Mouse (Mus musculus) liver, postnatal 0 days (tissue): ENCODE measurements around the gene Angptl7. TPM values are rescaled to one million over a fixed set of nuclear protein-coding genes. Genes with fewer than 3 reads are reported as not detected.

Source experiments
- ATAC-seq: fragments of 200-750 bp; cut with Nextera tagmentation; 2 replicates; pipeline ENCODE4 v1.8.0; 2017; ENCODE audit warnings: mild to moderate bottlenecking, moderate library complexity
- DNase-seq: peaks from one replicate; pipeline ENCODE4 v3.0.0-alpha.2; 2016
- H3K27ac ChIP-seq: fragments of 300-500 bp; sonication (generic); 2 replicates; pipeline ENCODE4 v1.5.1; 2014; ENCODE audit warnings: antibody characterized with exemption, moderate library complexity, mild to moderate bottlenecking, low read depth
- H3K27me3 ChIP-seq: fragments of 300-500 bp; sonication (generic); 2 replicates; pipeline ENCODE4 v1.6.1; 2014; ENCODE audit warnings: low read length, control low read depth, mixed read lengths; ENCODE audit not compliant: insufficient read depth
- H3K36me3 ChIP-seq: fragments of 300-500 bp; sonication (generic); replicated peaks from 2 replicates; pipeline ENCODE4 v1.6.1; 2014; ENCODE audit warnings: mild to moderate bottlenecking, control low read depth, low read length, moderate library complexity, mixed read lengths; ENCODE audit not compliant: insufficient read depth
- H3K4me1 ChIP-seq: fragments of 300-500 bp; sonication (generic); 2 replicates; pipeline ENCODE4 v1.6.1; 2014; ENCODE audit warnings: antibody characterized with exemption, mild to moderate bottlenecking, control low read depth; ENCODE audit not compliant: insufficient read depth
- H3K4me2 ChIP-seq: fragments of 300-500 bp; sonication (generic); 2 replicates; pipeline ENCODE4 v1.6.1; 2014; ENCODE audit warnings: low read depth, mild to moderate bottlenecking, low read length, moderate library complexity, mixed read lengths
- H3K4me3 ChIP-seq: fragments of 300-500 bp; sonication (generic); 2 replicates; pipeline ENCODE4 v1.5.1; 2014; ENCODE audit warnings: low read depth, low read length
- H3K9ac ChIP-seq: fragments of 300-500 bp; sonication (generic); replicated peaks from 2 replicates; pipeline ENCODE4 v1.6.1; 2014; ENCODE audit warnings: mild to moderate bottlenecking, moderate library complexity
- H3K9me3 ChIP-seq: fragments of 300-500 bp; sonication (generic); 2 replicates; pipeline ENCODE4 v1.6.1; 2016; ENCODE audit warnings: mild to moderate bottlenecking, control low read depth, low read length, mixed read lengths
- CTCF ChIP-seq: sonication (generic); IDR thresholded peaks from 2 replicates; pipeline ENCODE4 v1.5.1; 2016; ENCODE audit warnings: antibody characterized with exemption, low read depth
- EP300 ChIP-seq: IDR thresholded peaks from 2 replicates; pipeline ENCODE4 v1.6.1; 2016; ENCODE audit warnings: antibody characterized with exemption, low read depth, mild to moderate bottlenecking
- WGBS: fragments of 180-500 bp; shearing (Covaris S2); extraction: QIAGEN DNeasy Blood & Tissue Kit; methylation state at CpG from one replicate; pipeline ENCODE4 v1.1.7; 2014; ENCODE audit not compliant: insufficient replicate concordance; 5-methylcytosine and 5-hydroxymethylcytosine counted together
- polyA plus RNA-seq: library from polyadenylated mRNA; unstranded; fragments of >200 nt; fragmentation: Nextera tagmentation; extraction: Ambion mirVana; gene quantifications from 2 replicates; pipeline ENCODE4 v1.2.1, GENCODE M21; 2015

Gene Angptl7
- polyA plus RNA-seq, 1 experiment from 2014 or later, result 1.3 TPM

GRCm38 (mm10) chr4:148448853-148449245 lies 51.4 kb downstream of the Angptl7 start:
- Histone ChIP-seq H3K9ac (peak overlapping the region; percentile 93), H3K36me3 (peaks cover 17% of the 10 kb centered on the region), H3K4me3 (peak overlapping the region; percentile 92), H3K27ac (peak overlapping the region; percentile 85), H3K4me1 (peaks cover 28% of the 10 kb centered on the region), H3K9me3 (no peaks in the 10 kb centered on the region), H3K27me3 (no peaks in the 10 kb centered on the region), H3K4me2 (peak overlapping the region; percentile 65)
- ATAC-seq (peak; percentile 33), DNase-seq (peak; percentile 65)
- 1% methylated on average over 15 of the region's 15 CpGs for WGBS
- no peak for TF ChIP-seq EP300
- TF ChIP-seq CTCF, result no peak

DNA sequence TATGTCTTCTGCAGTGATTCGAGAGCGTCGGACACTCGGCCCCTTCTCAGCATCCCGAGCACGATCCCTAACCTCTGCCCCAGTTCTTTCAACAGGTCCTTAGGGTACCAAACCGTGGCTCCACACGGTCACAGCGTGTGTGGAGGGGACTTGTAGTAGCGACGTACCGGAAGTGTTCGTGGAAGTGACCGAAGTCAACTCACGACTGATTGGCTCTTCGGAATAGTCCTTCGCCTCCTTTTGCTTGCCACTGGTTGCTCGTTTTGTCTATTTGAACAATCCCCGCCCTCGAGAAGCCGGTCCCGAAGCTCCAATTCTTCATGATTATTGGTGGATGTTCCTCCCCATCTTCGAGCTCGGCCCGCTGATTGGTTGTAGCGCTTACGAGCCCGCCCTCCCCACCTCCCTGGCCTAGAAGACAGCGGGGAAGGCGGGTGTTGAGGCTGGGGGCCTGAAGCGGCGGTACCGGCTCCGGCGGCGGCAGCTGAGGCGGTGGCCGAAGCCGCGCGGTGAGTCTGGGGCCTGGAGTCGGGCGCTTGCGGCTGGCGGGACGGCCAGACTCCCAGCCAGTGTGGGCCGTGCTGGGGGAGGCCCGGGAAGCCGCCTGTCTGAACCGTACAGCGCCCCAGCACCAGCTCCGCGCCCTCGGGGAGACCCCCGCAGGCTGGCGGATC lies 51.9 kb downstream of the Angptl7 start, which contains the start of gene Mtor:
Gene Mtor (plus strand): TSS at position 433 of the 674 bp plus-strand sequence.
- under 1% methylated on average over 55 of the region's 56 CpGs for WGBS
- Histone ChIP-seq H3K4me3 (peak within 1 kb of the TSS; percentile 92), H3K4me2 (peak within 1 kb of the TSS; percentile 80), H3K36me3 (peaks cover 13% of the 10 kb centered on the region), H3K27ac (peak within 1 kb of the TSS; percentile 85), H3K9ac (peak within 1 kb of the TSS; percentile 93), H3K9me3 (no peaks in the 10 kb centered on the region), H3K27me3 (no peaks in the 10 kb centered on the region), H3K4me1 (peaks cover 33% of the 10 kb centered on the region)
- DNase-seq (peak; percentile 93), ATAC-seq (peak; percentile 90)
- 0 out of 2 replicates have a peak, but pooled peaks have one; percentile 21 for TF ChIP-seq EP300
- TF ChIP-seq CTCF, result no peak

Other genes starting within 250 kb of the Angptl7 start
- not detected in 2 replicates for gene Disp3, start 212.5 kb downstream of the Angptl7 start, polyA plus RNA-seq
- 10.2 and 10.5 TPM in 2 replicates for gene Ubiad1, start 55.7 kb downstream of the Angptl7 start, polyA plus RNA-seq
- 12.3 and 13.0 TPM in 2 replicates for gene Mtor, start 51.8 kb downstream of the Angptl7 start, polyA plus RNA-seq
- gene Exosc10, start 58.0 kb upstream of the Angptl7 start, polyA plus RNA-seq, result 15.4 and 17.5 TPM in 2 replicates
- gene Srm, start 91.0 kb upstream of the Angptl7 start, polyA plus RNA-seq, result 71.2 and 75.2 TPM in 2 replicates
- gene Masp2, start 102.1 kb upstream of the Angptl7 start, polyA plus RNA-seq, result 109 and 112 TPM in 2 replicates
- gene Tardbp, start 126.6 kb upstream of the Angptl7 start, polyA plus RNA-seq, result 73.4 and 76.7 TPM in 2 replicates
- gene Gm572, start 142.9 kb upstream of the Angptl7 start, polyA plus RNA-seq, result not detected in 2 replicates